Mouse (Mus musculus): ENCODE measurements around the gene Speer4a. TPM values are rescaled to one million over a fixed set of nuclear protein-coding genes. Genes with fewer than 3 reads are reported as not detected.
A peak's percentile ranks its signal among the peaks of the same experiment; 100 is the strongest.
"Not testable (repeated sequence)": the region's sequence is repeated elsewhere in the genome, so short reads cannot be mapped to it uniquely, and the experiment has no call there.

Speer4a gene
- not detected in 2 replicates for total RNA-seq (2014; fragmentation: Nextera tagmentation)
- not detected in 2 replicates for total RNA-seq (2017)

- not testable (repeated sequence) for ATAC-seq (replicated peaks; ENCODE audit: low FRiP score, low TSS enrichment, poor library complexity, severe bottlenecking)
Measured at GRCm38 (mm10) chr5:26039458-26039857, at the start of gene Speer4a. Speer4a (minus strand) TSS chr5:26039558.

- not testable (repeated sequence) for ATAC-seq (replicated peaks; ENCODE audit: low FRiP score, low TSS enrichment, poor library complexity, severe bottlenecking)
Measured at GRCm38 (mm10) chr5:26079023-26079422, 39.7 kb upstream of the Speer4a start.

- no peak for ATAC-seq (replicated peaks; ENCODE audit: low FRiP score, low TSS enrichment, poor library complexity, severe bottlenecking)
Measured at GRCm38 (mm10) chr5:26070716-26071115, 31.4 kb upstream of the Speer4a start.

- not testable (repeated sequence) for ATAC-seq (replicated peaks; ENCODE audit: low FRiP score, low TSS enrichment, poor library complexity, severe bottlenecking)
Measured at GRCm38 (mm10) chr5:26058481-26058880, 19.1 kb upstream of the Speer4a start, which contains the start of gene Gm7347. Gm7347 (minus strand) TSS chr5:26058581.

- not testable (repeated sequence) for ATAC-seq (replicated peaks; ENCODE audit: low FRiP score, low TSS enrichment, poor library complexity, severe bottlenecking)
Measured at GRCm38 (mm10) chr5:26022816-26023215, 16.5 kb downstream of the Speer4a start, which contains the start of gene Gm5862. Gm5862 (minus strand) TSS chr5:26022916.

DNA sequence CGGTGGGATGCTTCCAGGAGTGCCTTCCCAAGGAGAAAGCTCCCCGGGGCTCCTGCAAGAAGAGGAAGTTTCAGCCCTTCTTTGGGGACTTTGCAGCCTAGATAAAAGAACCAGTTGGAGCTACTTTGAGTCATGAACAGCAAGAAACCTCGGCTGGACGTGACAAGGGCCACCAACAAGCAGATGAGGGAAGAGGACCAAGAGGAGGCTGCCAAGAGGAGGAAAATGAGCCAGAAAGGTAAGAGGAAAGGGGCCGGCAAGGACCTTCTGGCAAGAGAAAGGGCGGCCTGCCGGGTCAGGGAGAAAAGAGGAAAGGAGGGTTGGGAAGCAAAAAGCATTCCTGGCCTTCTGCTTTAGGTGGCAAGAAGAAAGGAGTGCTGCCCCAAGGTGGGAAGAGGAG, 31.7 kb downstream of the Speer4a start:
- not testable (repeated sequence) for ATAC-seq (replicated peaks; ENCODE audit: low FRiP score, low TSS enrichment, poor library complexity, severe bottlenecking)

- peak; percentile 65; the same call in 1 of the 2 replicates for ATAC-seq (replicated peaks; ENCODE audit: low FRiP score, low TSS enrichment, poor library complexity, severe bottlenecking)
Measured at GRCm38 (mm10) chr5:26006937-26007695, 32.2 kb downstream of the Speer4a start.

GRCm38 (mm10) chr5:26004698-26005097, 34.7 kb downstream of the Speer4a start, which contains the start of gene Gm1979:
Gm1979 (minus strand) TSS chr5:26004798.
- ATAC-seq (replicated peaks; ENCODE audit: low FRiP score, low TSS enrichment, poor library complexity, severe bottlenecking), result not testable (repeated sequence)

DNA sequence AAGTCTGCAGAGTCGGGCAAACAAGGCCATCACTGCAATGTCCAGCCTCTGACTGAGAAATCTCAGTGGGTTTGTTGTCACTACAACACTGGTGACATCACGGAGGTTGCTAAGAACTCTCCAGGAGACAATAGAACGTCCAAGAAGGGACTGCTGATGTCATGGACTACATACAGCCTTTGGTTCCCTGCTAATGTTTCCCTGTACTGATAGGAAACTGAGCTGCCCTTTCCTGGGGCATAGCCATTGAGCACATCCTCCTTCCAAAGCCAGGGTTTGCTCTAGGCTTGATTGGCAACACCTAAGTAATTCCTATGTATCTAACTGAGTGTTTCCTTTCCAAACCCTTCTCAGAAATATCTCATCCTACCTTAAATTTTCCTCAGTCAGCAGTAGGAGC, 50.8 kb downstream of the Speer4a start, which contains the start of gene Gm21698:
Gene Gm21698 (minus strand): TSS at position 101 of the 400 bp plus-strand sequence.
- ATAC-seq (replicated peaks; ENCODE audit: low FRiP score, low TSS enrichment, poor library complexity, severe bottlenecking), result not testable (repeated sequence)

Other genes starting within 250 kb of the Speer4a start
- not detected in 2 replicates for gene Gm21663, start 97.2 kb downstream of the Speer4a start, total RNA-seq (2014; fragmentation: Nextera tagmentation)
- not detected in 2 replicates for gene Gm21663, start 97.2 kb downstream of the Speer4a start, total RNA-seq (2017)
- gene Gm21671, start 85.1 kb downstream of the Speer4a start, total RNA-seq (2014; fragmentation: Nextera tagmentation), result not detected in 2 replicates
- not detected in 2 replicates for gene Gm21671, start 85.1 kb downstream of the Speer4a start, total RNA-seq (2017)
- gene Gm21680, start 66.9 kb downstream of the Speer4a start, total RNA-seq (2014; fragmentation: Nextera tagmentation), result not detected in 2 replicates
- gene Gm21680, start 66.9 kb downstream of the Speer4a start, total RNA-seq (2017), result not detected in 2 replicates
- not detected in 2 replicates for gene Gm21698, start 50.9 kb downstream of the Speer4a start, total RNA-seq (2014; fragmentation: Nextera tagmentation)
- gene Gm21698, start 50.9 kb downstream of the Speer4a start, total RNA-seq (2017), result not detected in 2 replicates
- gene Gm1979, start 34.8 kb downstream of the Speer4a start, total RNA-seq (2014; fragmentation: Nextera tagmentation), result not detected in 2 replicates
- not detected in 2 replicates for gene Gm1979, start 34.8 kb downstream of the Speer4a start, total RNA-seq (2017)
- not detected in 2 replicates for gene Gm5862, start 16.6 kb downstream of the Speer4a start, total RNA-seq (2014; fragmentation: Nextera tagmentation)
- not detected in 2 replicates for gene Gm5862, start 16.6 kb downstream of the Speer4a start, total RNA-seq (2017)
- gene Gm7347, start 19.0 kb upstream of the Speer4a start, total RNA-seq (2014; fragmentation: Nextera tagmentation), result not detected in 2 replicates
- not detected in 2 replicates for gene Gm7347, start 19.0 kb upstream of the Speer4a start, total RNA-seq (2017)
- gene Gm10471, start 49.7 kb upstream of the Speer4a start, total RNA-seq (2014; fragmentation: Nextera tagmentation), result not detected in 2 replicates
- gene Gm10471, start 49.7 kb upstream of the Speer4a start, total RNA-seq (2017), result not detected in 2 replicates
- gene 5031410I06Rik, start 65.8 kb upstream of the Speer4a start, total RNA-seq (2014; fragmentation: Nextera tagmentation), result not detected in 2 replicates
- not detected in 2 replicates for gene 5031410I06Rik, start 65.8 kb upstream of the Speer4a start, total RNA-seq (2017)
- gene Gm10220, start 81.9 kb upstream of the Speer4a start, total RNA-seq (2014; fragmentation: Nextera tagmentation), result not detected in 2 replicates
- not detected in 2 replicates for gene Gm10220, start 81.9 kb upstream of the Speer4a start, total RNA-seq (2017)
- gene Gm7361, start 218.1 kb upstream of the Speer4a start, total RNA-seq (2014; fragmentation: Nextera tagmentation), result not detected in 2 replicates
- gene Gm7361, start 218.1 kb upstream of the Speer4a start, total RNA-seq (2017), result not detected in 2 replicates